Mouse (Mus musculus) naive thymus-derived CD4-positive, alpha-beta T cell, adult 2 months (primary cell): Measurements from ENCODE around the gene Onecut1.

Experiments used
- DNase-seq: peaks from one replicate; pipeline ENCODE4 v3.0.0-alpha.2; 2011; ENCODE audit warnings: low read depth

Gene Onecut1

DNA sequence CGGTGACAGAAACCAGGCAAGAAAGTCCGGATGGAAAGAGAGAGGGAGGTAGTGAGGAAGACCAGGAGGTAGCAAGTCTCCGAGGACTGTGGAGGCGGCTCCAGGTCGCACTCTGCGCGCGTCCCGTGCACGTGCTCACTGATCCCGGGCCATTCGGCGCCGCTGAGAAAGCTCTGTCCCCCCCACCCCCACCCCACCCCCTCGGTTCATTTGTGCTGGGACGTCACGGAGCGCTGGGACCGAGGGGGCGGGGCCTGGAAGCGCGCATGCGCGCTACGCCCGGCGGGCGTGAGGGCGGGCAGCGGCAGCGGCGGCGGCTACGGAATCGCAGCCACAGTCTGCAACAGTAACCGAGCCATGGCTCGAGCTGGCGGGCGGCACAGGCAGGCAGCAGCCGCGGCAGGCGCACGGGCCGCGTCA, at the start of gene Onecut1:
Onecut1 (plus strand) TSS at position 361 of the 420 bp plus-strand sequence.
- no peak for DNase-seq

DNA sequence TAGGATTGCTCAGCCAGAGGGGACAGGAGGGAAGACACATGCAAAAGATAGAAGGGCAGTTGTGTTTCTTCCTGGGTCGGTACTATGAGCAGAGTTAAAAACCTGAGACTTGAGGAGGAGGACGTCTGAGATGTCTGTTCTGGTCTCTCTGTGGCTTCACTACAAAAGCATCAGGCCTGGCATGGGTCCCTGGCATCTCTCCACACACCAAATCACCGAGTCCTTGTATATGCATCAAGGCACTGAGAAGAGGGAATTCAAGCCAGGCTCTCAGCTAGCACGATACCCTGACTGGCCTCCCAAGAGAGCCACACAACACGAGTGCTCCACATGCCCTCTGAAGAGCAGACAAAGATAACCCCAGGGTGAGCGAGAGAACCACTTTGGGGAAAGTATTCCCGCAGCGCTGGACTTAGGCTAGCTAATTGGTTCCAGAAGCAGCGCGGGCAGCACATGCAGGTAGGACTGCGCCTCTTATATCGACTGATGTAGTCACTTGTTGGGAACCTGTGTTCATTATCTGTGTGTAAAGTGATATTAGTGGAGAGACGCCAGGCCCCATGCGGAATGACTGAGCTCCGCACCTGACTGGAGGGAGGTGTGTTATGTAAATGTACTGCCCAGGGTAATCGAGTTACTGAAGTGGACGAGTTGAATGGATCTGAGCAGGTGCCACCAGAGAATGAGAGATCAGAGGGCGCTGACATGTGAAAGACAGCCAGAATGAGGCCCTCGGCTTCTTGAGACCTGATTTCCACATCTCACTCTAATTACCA, 41.8 kb upstream of the Onecut1 start:
- DNase-seq = no peak

DNA sequence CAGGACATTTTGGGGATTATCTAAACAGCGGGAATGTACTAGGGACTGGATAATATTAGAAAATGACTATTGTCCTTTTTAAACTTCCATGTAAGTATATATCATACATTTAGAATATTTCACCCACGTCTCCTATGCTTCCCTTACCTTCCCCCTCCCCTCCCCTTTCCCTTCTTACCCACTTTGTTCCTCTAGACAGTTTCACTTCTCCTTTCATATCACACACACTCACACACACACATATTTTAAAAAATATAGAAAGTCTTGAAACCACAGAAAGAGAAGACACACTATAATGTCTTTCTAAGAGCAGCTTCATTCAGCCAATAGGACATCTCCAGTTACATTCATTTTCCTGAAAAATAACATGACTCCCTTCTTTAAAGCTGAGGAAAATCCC, 36.6 kb upstream of the Onecut1 start:
- DNase-seq = no peak

DNA sequence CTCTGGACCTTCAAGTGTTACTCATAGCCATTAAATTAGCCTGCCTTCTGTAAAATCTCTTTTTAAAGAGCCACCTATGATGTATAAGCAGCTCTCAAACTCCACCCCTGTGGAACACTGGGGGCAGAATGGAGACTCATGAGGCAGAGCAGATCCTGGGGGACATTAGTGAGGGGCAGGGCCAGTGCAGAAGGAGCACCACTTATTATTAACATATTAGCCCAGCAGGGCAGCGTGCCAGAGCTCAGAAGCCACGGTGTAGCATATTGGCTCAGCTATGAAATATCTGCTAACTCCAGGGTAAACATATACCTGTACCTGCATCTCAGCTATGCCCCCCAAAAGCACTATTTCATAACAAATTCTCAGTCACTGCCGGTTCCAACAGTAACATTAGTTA, 32.5 kb upstream of the Onecut1 start:
- no peak for DNase-seq

DNA sequence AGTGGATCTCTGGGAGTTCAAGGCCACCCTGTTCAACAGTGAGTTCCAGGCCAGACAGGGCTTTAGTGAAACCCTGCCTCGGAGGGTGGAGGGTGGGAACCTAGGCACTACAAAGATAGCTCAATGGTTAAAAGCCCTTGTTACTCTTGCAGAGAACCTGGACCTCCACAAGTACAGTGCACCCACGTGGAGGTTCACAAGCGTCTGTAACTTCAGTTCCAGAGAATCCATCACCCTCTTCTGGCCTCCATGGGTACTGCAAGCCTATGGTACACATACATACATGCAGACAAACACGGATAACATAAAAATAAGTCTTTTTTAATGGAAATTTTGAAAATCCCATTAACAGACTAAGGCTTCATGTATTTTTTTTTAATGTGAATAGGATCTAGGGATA, 18.8 kb upstream of the Onecut1 start:
- no peak for DNase-seq

DNA sequence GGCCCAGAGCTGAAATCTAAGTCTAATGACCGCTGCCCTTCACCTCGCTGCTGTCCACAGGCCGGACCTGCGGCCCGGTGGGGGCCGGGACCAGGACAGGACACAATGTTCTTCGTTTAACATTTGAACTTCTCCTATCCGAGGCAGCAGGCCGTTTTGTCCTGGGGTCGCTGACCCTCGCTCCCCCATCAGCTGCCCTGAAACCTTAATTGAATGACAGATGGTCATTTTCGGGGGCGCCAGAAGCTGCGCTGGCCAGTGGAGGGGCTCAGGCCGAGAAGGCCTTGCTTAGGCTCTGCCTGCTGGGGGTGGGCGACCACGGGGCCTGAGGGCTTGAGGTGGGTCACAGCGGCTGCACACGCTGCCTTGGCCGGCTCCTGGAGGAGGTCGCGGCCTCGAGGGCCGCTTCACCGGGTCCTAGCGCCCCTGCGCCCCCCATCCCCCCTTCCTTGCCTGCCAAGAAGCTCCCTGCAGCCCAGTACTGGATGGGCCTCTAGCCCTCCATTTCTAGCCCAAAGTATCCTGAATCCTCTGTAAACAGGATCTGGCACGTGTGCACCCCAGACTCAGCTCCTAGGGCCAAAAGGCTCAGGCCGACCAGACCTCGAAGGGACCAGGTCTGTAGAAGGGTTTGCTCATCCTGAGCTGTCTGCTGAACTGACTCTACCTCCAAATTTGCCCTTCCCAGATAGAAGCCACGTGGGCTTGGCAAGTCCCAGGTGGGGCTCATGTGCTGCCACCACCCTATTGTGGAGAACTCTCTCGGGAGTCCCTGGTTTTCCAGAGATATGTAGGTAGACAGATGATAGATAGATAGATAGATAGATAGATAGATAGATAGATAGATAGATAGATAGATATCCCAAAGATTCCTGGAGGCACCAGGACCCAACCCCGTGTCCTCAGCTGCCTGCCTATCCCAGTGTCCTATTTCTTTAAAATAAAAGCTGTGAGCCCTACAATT, 14.6 kb upstream of the Onecut1 start:
- no peak for DNase-seq

DNA sequence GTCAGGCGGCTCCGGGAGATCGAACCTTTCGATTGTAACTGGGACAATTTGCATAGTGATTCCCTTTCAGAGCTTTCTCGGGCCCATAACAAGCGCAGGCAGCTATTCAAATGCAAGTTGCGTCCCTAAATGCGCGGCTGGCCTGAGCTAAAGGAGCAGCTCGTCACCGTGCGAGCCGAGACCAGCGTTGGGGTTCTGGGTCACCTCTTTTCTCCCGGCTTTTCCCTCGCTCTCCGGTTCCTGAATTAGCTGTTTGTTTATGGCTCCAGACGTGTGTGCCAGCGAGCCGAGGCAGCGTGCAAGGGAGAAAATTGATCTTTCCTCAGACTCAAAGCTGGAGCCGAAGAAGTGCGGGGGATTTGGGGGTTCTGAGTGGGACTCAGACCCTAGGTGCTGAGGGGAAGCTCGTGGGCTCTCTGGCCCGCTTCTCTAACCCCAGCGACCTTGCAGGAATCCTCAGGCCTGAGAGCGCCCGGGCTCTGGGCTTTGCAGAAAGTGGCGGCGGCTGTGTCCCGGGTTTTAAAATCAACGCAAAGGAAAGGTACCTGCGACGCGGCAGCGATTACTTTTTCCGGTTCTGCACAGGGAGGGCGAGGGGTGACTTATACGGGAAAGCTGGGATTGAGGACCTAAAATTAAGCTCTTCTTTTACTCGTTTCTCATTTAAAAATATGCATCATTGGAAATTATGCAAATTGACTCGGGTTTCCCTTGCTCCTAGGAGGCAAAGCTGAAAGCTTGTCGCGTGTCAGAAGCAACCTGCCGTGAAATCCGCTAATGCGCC, 13.1 kb upstream of the Onecut1 start:
- no peak for DNase-seq

DNA sequence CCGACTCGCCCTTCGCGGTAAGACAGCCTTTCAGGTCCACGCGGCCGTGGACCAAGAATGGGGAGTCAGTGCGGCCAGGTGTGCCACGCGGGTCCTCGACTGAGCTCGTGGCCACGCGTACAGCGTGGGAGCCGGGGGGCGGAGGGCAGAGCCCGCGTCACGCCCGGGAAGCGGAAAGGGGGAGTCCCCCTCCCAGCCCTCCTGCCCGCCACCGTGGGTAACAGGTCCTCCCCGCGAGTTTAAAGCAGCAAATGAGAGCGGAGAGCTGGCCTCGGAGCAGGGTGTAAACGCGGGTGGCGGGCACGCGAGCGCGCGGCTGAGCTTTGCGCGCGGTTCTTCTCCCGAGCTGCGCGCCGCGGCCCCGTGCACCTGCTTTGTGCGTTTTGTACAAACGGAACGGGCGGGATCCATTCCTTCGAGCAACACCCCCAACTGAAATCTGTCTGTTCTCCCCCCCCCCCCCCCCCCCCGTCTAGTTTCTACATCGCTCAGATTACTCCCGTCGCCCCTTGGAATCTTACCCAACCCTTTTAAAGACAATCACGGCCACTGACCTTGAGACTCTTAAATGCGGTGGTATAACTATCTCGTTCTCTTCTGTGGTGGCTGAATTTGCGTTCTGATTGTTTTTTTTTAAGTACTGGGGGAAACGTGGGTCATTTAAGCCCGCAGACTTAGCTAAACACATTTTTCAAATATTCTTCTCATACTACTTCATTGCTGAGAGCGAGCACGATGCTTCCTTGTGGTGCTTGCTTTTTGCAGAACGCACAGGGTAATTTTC, 12.3 kb upstream of the Onecut1 start:
- no peak for DNase-seq

DNA sequence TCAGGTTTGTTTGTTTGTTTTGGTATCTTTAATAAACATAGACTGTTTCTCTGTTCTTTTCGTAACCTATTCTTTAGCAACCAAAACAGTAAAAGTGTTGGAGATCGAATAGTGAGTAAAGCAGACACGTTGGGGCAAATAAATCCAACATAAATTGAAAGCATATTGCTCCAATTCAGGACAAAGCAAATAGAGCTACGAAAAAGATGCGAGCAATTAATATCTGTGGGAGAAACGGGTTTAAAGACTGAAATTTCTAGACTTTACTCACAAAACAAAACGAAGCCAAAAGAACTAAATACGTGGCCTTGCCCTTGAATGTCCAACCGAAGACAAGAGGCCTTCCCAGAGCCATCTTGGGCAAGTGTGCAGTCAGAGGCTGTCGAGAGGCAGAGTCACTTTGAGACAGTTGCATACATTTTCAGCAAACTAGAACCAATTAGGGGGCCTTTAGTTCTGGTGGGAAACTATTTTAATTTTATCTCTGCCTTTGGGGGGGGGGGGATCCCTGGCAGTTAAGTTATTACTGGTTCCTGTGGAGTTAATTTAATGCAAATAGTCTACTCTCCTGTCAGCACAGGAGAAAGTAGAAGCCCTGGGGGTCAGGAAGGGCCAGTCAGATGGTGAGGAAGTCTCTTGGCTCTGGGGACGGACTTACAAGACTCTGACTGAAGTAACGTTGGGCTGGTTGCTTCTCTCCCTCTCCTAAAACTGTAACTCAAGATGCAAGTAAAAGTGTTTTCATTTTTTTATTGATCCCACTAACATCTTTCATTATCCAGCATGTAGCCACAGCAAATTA, 11.5 kb upstream of the Onecut1 start:
- DNase-seq = no peak

DNA sequence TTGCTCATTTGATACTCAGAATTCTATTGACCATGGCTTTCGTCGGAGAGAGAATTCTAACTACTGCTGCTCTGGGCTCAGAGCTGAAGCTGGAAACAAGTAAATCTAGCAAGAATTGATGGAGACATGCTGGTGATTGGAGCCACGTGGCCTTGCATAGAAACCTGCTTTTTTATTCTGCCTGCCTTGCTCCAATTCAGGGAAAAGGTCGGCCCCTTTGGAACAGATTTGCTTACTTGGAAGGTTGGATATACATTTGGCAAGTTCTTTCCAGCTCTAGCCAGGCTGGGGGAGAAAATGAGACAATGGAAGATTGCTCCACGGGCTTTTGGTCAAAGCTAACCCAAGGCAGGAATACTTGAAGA, 11.0 kb upstream of the Onecut1 start:
- DNase-seq = no peak

DNA sequence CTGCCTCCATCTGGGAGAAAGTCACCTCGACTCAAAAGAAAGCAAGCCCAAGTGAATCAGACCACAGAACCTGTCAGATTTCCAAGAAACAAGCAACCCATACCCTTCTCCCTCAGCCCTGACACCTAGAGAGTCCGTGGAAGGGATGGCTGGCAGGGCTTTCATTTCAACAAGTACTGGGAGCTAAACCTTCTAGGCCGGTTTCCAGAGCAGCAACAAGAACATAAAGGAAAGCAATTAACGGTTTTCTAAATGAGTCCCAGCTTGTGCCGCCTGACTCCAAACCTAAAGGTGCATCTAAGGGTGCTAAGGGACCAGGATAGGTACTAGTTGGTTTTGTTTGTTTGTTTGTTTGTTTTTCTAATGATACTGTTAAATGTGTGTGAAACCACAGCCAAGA, 10.1 kb upstream of the Onecut1 start:
- no peak for DNase-seq

DNA sequence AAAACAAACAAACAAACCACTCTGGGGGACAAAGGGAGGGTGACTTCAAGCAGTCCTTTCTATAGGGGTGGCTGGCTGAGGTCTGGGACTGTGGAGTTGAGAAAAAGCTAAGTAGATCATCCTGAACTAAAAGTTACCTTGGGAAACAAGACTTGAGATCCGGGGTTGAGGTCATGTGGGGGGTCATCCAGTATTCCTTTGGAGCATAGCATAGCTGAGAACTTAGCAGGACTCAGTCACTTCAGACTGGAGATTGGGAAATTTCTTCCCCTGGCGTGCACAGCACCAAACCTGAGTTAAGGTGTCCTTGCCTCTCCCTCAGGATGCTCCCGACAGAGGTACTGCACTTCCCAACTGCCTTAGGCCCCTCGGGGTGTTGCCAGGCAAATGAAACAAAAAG, 9.4 kb upstream of the Onecut1 start:
- DNase-seq = no peak

DNA sequence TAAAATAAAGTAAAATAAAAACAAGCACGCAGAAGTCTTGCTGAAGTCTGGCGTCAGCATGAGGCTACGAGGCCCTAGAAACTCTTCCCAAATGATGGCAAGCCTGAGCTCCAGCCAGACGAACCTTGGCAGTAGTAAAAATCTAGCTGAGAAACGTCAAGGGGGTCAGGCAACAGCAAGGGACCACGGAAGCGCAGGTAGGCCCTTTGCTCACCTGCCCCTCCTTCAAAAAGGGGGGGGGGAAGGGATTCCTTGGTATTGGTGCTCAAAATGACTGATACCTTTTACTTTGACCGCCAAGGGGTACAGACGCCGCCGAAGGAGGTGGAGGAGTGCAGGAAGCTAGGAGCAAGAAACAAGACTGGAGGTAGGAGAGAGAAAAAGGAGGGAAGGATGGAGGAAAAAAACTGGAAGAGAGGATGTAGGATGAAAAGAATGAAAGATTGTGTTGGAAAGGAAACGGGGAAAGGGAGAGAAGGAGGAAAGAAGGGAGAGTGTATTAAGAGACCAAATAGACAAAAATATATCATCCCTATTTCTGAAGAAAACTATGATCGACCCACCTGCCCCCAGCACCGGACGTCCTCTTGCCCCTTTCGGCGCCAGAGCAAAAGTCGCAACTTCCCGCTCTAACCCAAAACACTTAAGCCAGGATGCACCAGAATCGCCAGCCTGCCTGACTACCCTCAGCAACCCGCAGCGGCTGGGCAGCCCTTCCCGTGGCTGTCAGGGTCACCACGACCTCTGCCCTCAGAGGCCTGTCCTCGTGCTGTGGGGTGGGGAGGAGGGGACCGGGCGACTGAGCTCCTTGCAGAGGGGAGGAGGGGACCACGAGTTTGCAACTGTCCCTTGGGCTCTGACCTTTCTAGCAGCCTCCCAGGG, 8.3 kb upstream of the Onecut1 start:
- DNase-seq = no peak

DNA sequence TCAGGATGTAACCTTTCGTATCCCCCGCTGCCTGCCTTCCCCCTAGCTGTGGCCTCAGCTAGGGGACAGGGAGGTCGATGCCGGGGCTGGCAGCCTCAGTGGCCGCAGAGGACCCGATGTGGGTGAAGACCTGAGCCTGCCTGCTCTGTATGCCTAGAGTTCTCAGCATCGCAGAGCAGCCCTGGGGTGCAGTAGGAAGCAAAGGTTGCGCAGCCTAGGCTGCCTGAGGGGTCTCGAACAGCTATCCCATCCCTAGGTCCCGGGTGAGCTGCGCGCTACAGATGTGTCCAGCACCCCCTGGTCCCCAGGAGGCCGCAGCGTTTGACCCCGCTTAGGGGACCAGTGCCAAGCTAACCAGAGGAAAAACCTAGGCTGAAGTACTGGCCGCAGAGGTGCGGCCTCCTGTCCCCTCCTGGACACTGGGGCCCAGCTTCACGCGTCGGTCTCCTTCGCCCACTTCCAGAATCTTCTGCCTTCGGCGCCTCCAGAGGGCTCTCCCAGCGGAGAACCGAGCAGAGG, 7.6 kb upstream of the Onecut1 start:
- no peak for DNase-seq

DNA sequence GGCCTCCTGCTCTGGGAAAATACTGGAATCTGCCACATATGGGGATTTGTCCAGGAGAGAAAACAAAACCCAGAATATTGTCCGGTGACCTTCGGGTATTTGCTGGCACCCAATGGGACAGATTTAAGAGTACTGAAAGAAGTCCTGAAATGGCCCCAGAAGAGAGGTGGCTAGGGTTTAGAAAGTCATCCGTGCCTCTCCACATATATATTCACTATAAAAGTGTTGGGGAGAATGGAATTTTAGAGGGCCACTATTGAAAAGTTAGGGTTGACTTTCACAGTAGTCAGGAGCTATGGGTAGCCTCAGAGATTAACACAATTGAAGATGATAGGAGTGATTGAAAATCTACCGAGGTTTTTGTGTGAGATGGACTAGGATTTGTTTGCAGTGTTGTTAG, 6.3 kb upstream of the Onecut1 start:
- no peak for DNase-seq

DNA sequence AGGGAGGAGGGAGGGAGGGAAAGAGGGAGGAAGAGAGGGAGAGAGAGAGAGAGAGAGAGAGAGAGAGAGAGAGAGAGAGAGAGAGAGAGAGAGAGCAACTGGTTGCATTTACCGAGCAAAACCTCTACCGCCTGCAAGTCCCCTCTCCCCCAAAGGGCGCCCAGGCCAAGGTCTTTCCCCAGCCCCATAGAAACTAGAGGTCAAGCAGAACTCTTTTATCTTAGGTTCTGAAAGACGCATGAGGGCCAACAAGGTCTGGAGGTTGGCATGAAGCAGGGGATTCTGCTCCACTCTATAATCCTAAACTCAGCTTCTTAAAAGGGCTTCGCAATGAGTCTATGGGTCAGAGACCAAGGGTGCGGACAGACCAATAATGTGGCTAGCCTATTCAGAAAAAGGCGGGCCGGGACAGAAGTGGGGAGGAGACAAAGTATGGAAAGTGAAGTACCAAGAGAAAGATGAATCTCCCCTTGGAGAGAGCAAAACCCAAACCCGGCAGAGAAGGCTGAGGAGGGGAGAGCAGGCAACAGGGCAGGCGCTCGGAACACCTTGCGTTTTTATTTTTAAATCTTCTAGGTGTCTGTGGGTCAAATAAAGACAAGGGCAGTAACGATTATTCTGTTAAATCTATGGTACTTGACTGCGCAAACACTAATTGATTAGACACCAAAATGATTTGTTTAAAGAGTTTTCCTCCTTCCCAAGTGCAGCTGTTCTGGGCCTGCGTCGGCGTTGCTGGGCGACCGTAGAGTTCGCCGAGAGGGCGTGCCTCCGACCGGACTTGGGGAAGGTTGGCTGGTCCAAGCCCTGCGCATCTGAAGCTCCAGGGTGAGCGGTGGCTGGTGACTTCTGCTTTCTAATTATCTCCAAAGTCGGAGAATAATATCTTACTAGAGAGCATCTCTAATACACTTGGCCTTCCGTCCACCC, 4.9 kb upstream of the Onecut1 start:
- DNase-seq = no peak

DNA sequence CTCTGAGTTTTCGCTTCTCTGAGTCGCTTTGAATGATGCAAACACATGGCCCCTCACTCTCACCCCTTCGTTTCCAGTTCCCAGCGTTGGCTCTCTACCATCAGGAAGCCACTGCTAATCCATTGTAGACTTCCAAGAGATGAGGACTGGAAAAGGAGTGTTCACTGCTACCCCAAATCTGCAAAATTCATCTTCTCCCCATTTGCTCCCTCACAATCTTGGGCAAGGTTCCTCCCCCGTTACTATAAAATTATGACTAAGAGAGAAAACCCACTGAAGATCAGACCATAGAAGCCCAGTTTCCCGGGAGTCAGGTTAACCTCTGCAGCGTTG, 4.2 kb upstream of the Onecut1 start:
- DNase-seq = no peak

DNA sequence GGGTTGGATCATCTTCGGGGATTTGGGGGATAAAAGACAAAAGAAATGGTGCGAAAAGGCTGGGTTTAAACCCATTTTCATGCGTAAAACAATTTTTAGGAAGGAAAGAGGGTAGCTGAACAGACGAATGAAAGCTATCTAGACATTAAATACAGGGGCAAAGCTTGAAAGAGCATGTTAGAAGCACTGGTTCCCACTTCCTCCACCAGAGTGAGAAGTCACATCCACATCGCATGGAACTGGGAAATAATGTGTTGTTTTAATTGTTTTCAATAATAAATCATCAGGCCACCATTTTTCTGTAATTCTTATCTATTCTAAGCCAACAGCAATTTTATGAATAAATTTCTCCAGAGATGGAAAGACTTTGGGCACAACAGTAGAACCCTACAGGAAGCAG, 3.6 kb upstream of the Onecut1 start:
- DNase-seq = no peak

DNA sequence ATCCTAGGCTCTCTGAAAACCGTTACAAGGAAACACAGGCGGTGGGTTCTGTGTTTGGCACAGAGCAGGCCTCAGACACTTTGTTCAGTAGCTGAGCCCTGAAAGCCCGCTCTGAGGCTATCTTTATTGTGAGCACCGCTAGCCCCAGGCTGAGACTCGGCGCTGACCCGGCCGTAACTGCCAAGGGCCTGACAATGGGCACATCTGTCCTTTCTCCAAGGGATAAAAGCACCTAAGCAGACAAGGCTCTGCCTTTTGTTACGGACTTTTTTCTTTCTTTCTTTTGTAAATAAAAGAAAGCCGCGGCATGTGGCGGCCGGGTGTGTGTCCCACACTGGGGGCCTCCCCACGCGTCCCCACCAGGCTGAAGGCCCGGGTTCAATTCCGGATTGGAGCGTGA, 1.3 kb upstream of the Onecut1 start:
- DNase-seq = no peak
